Mouse (Mus musculus) megakaryocyte, adult 5-6 weeks (primary cell): ENCODE results near the gene Zfp346. TPM values are rescaled to one million over a fixed set of nuclear protein-coding genes. Genes with fewer than 3 reads are reported as not detected.
A peak's percentile ranks its signal among the peaks of the same experiment; 100 is the strongest.
"Not testable (repeated sequence)": the region's sequence is repeated elsewhere in the genome, so short reads cannot be mapped to it uniquely, and the experiment has no call there.

ENCODE experiments used
- ATAC-seq: 2 replicates; pipeline ENCODE4 v1.8.0; 2016; ENCODE audit warnings: mild to moderate bottlenecking, inconsistent platforms; ENCODE audit not compliant: poor library complexity, severe bottlenecking
- total RNA-seq, 2 experiments: library from RNA; stranded (forward) in 1 of 2; stranded (reverse) in 1 of 2; fragments of 153-499, 151-499 nt in 1 of 2; fragments of 221-1000, 200-1000 nt in 1 of 2; gene quantifications; 2 replicates each; pipeline versions ENCODE4 v1.2.3 to v1.2.4; 2015 to 2017

Zfp346 gene
- total RNA-seq (2015), result 8.0 and 12.3 TPM in 2 replicates
- 6.6 and 8.2 TPM in 2 replicates for total RNA-seq (2017)

- peak; percentile 98 for ATAC-seq
Observed at GRCm38 (mm10) chr13:55105045-55105952, at the start of gene Zfp346. Gene Zfp346, plus strand, starts transcription at chr13:55105311.

- no peak for ATAC-seq
Observed at GRCm38 (mm10) chr13:55058042-55058441, 47.1 kb upstream of the Zfp346 start.

GRCm38 (mm10) chr13:55063276-55063675 lies 41.8 kb upstream of the Zfp346 start:
- ATAC-seq, result peak; percentile 57; the same call in 1 of the 2 replicates

GRCm38 (mm10) chr13:55069719-55070118 lies 35.4 kb upstream of the Zfp346 start:
- ATAC-seq, result no peak

GRCm38 (mm10) chr13:55071322-55071721 lies 33.8 kb upstream of the Zfp346 start:
- ATAC-seq, result 0 out of 2 replicates have a peak, but pooled peaks have one; percentile 45

- no peak for ATAC-seq
Observed at GRCm38 (mm10) chr13:55075597-55075996, 29.5 kb upstream of the Zfp346 start.

- no peak for ATAC-seq
Observed at GRCm38 (mm10) chr13:55092588-55092987, 12.5 kb upstream of the Zfp346 start.

GRCm38 (mm10) chr13:55097841-55098240 lies 7.3 kb upstream of the Zfp346 start:
- not testable (repeated sequence) for ATAC-seq

GRCm38 (mm10) chr13:55099066-55099725 lies 5.9 kb upstream of the Zfp346 start:
- peak; percentile 29 for ATAC-seq

GRCm38 (mm10) chr13:55099726-55100478 lies 5.2 kb upstream of the Zfp346 start, which contains the start of gene Uimc1:
Gene Uimc1, minus strand, starts transcription at chr13:55100300.
- peak; percentile 84 for ATAC-seq

GRCm38 (mm10) chr13:55101627-55102026 lies 3.5 kb upstream of the Zfp346 start:
- no peak for ATAC-seq

- no peak for ATAC-seq
Observed at GRCm38 (mm10) chr13:55102366-55102765, 2.7 kb upstream of the Zfp346 start.

GRCm38 (mm10) chr13:55103351-55103750 lies 1.8 kb upstream of the Zfp346 start:
- ATAC-seq, result no peak

- no peak for ATAC-seq
Observed at GRCm38 (mm10) chr13:55105953-55106691, 1.0 kb downstream of the Zfp346 start.

- no peak for ATAC-seq
Observed at GRCm38 (mm10) chr13:55107116-55107515, 2.0 kb downstream of the Zfp346 start.

GRCm38 (mm10) chr13:55107694-55108093 lies 2.6 kb downstream of the Zfp346 start:
- ATAC-seq, result no peak

- ATAC-seq, result peak; percentile 60
Observed at GRCm38 (mm10) chr13:55114375-55114774, 9.3 kb downstream of the Zfp346 start.

- ATAC-seq, result peak; percentile 95
Observed at GRCm38 (mm10) chr13:55124903-55125302, 19.8 kb downstream of the Zfp346 start.

- no peak for ATAC-seq
Observed at GRCm38 (mm10) chr13:55133448-55133847, 28.3 kb downstream of the Zfp346 start, which contains the start of gene Gm17617. Gene Gm17617, minus strand, starts transcription at chr13:55133548.

GRCm38 (mm10) chr13:55135382-55135781 lies 30.3 kb downstream of the Zfp346 start:
- ATAC-seq, result peak; percentile 56; the same call in 1 of the 2 replicates
